Mouse (Mus musculus): ENCODE results near the gene Ereg. TPM values are rescaled to one million over a fixed set of nuclear protein-coding genes. Genes with fewer than 3 reads are reported as not detected.

The Ereg gene
- polyA plus RNA-seq (2014; fragmentation: Nextera tagmentation; extraction: Ambion mirVana): not detected in 2 replicates

- peak; percentile 75; the same call in 1 of the 2 replicates for ATAC-seq (ENCODE audit: low read depth)
- Histone ChIP-seq H3K36me3 (ENCODE audit: control insufficient read depth, insufficient read depth, low read length) (no peaks in the 10 kb centered on the region), H3K27ac (ENCODE audit: low read depth, low read length) (no peak within 1 kb of the TSS), H3K9ac (replicated peaks; ENCODE audit: low read depth, low read length) (0 out of 2 replicates have a peak within 1 kb of the TSS, but pooled peaks have one; percentile 28), H3K27me3 (ENCODE audit: control insufficient read depth, insufficient read depth, low read length) (peaks cover 4% of the 10 kb centered on the region; the same call in 1 of the 2 replicates), H3K4me3 (ENCODE audit: low read depth, low read length) (peak within 1 kb of the TSS; percentile 23), H3K4me2 (ENCODE audit: low read depth, low read length) (peak within 1 kb of the TSS; percentile 48), H3K4me1 (ENCODE audit: control insufficient read depth, insufficient read depth, low read length) (no peaks in the 10 kb centered on the region), H3K9me3 (ENCODE audit: control insufficient read depth, low read length) (no peaks in the 10 kb centered on the region)
- WGBS: 2% methylated on average over 25 of the region's 25 CpGs
These were observed at the start of gene Ereg for GRCm38 (mm10) chr5:91074450-91074950. Gene Ereg, plus strand, starts transcription at chr5:91074622.

- ATAC-seq (ENCODE audit: low read depth): no peak
- 89% methylated on average over 6 of the region's 6 CpGs for WGBS
These were observed 47.3 kb upstream of the Ereg start, which contains the start of gene Epgn for GRCm38 (mm10) chr5:91027164-91027563. Gene Epgn, plus strand, starts transcription at chr5:91027464.

GRCm38 (mm10) chr5:91027840-91028239, 46.6 kb upstream of the Ereg start:
- Histone ChIP-seq H3K9ac (replicated peaks; ENCODE audit: low read depth, low read length) (no peak overlapping the region), H3K4me3 (ENCODE audit: low read depth, low read length) (no peak overlapping the region), H3K9me3 (ENCODE audit: control insufficient read depth, low read length) (no peaks in the 10 kb centered on the region), H3K36me3 (ENCODE audit: control insufficient read depth, insufficient read depth, low read length) (no peaks in the 10 kb centered on the region), H3K27ac (ENCODE audit: low read depth, low read length) (no peak overlapping the region), H3K4me2 (ENCODE audit: low read depth, low read length) (no peak overlapping the region), H3K27me3 (ENCODE audit: control insufficient read depth, insufficient read depth, low read length) (no peaks in the 10 kb centered on the region), H3K4me1 (ENCODE audit: control insufficient read depth, insufficient read depth, low read length) (no peaks in the 10 kb centered on the region)
- ATAC-seq (ENCODE audit: low read depth): no peak
- WGBS: 81% methylated on average over 1 of the region's 1 CpGs

More at GRCm38 (mm10) chr5:91027164-91027563, 47.3 kb upstream of the Ereg start, which contains the start of gene Epgn:
- no peaks in the 10 kb centered on the region for H3K4me1 ChIP-seq (ENCODE audit: control insufficient read depth, insufficient read depth, low read length)
- H3K4me2 ChIP-seq (ENCODE audit: low read depth, low read length): no peak within 1 kb of the TSS
- H3K4me3 ChIP-seq (ENCODE audit: low read depth, low read length): no peak within 1 kb of the TSS
- H3K36me3 ChIP-seq (ENCODE audit: control insufficient read depth, insufficient read depth, low read length): no peaks in the 10 kb centered on the region
- H3K9me3 ChIP-seq (ENCODE audit: control insufficient read depth, low read length): no peaks in the 10 kb centered on the region
- no peak within 1 kb of the TSS for H3K27ac ChIP-seq (ENCODE audit: low read depth, low read length)
- H3K9ac ChIP-seq (replicated peaks; ENCODE audit: low read depth, low read length): no peak within 1 kb of the TSS
- H3K27me3 ChIP-seq (ENCODE audit: control insufficient read depth, insufficient read depth, low read length): no peaks in the 10 kb centered on the region

GRCm38 (mm10) chr5:91030629-91031028, 43.8 kb upstream of the Ereg start:
- no peak for ATAC-seq (ENCODE audit: low read depth)
- H3K9me3 ChIP-seq (ENCODE audit: control insufficient read depth, low read length): no peaks in the 10 kb centered on the region
- 93% methylated on average over 2 of the region's 2 CpGs for WGBS
- no peaks in the 10 kb centered on the region for H3K27me3 ChIP-seq (ENCODE audit: control insufficient read depth, insufficient read depth, low read length)
- no peak overlapping the region for H3K9ac ChIP-seq (replicated peaks; ENCODE audit: low read depth, low read length)
- H3K4me1 ChIP-seq (ENCODE audit: control insufficient read depth, insufficient read depth, low read length): no peaks in the 10 kb centered on the region
- no peak overlapping the region for H3K27ac ChIP-seq (ENCODE audit: low read depth, low read length)
- H3K4me3 ChIP-seq (ENCODE audit: low read depth, low read length): no peak overlapping the region
- H3K36me3 ChIP-seq (ENCODE audit: control insufficient read depth, insufficient read depth, low read length): no peaks in the 10 kb centered on the region
- no peak overlapping the region for H3K4me2 ChIP-seq (ENCODE audit: low read depth, low read length)

GRCm38 (mm10) chr5:91035341-91035740, 39.1 kb upstream of the Ereg start:
- WGBS: 75% methylated on average over 2 of the region's 2 CpGs
- Histone ChIP-seq H3K9me3 (ENCODE audit: control insufficient read depth, low read length) (no peaks in the 10 kb centered on the region), H3K4me1 (ENCODE audit: control insufficient read depth, insufficient read depth, low read length) (no peaks in the 10 kb centered on the region), H3K9ac (replicated peaks; ENCODE audit: low read depth, low read length) (no peak overlapping the region), H3K36me3 (ENCODE audit: control insufficient read depth, insufficient read depth, low read length) (no peaks in the 10 kb centered on the region), H3K4me3 (ENCODE audit: low read depth, low read length) (no peak overlapping the region), H3K27me3 (ENCODE audit: control insufficient read depth, insufficient read depth, low read length) (no peaks in the 10 kb centered on the region), H3K27ac (ENCODE audit: low read depth, low read length) (no peak overlapping the region), H3K4me2 (ENCODE audit: low read depth, low read length) (no peak overlapping the region)
- ATAC-seq (ENCODE audit: low read depth): no peak

- no peaks in the 10 kb centered on the region for H3K36me3 ChIP-seq (ENCODE audit: control insufficient read depth, insufficient read depth, low read length)
- H3K4me1 ChIP-seq (ENCODE audit: control insufficient read depth, insufficient read depth, low read length): no peaks in the 10 kb centered on the region
- H3K9ac ChIP-seq (replicated peaks; ENCODE audit: low read depth, low read length): no peak overlapping the region
- H3K27me3 ChIP-seq (ENCODE audit: control insufficient read depth, insufficient read depth, low read length): no peaks in the 10 kb centered on the region
- H3K4me3 ChIP-seq (ENCODE audit: low read depth, low read length): no peak overlapping the region
- H3K4me2 ChIP-seq (ENCODE audit: low read depth, low read length): no peak overlapping the region
- H3K9me3 ChIP-seq (ENCODE audit: control insufficient read depth, low read length): no peaks in the 10 kb centered on the region
- no peak for ATAC-seq (ENCODE audit: low read depth)
- WGBS: 97% methylated on average over 4 of the region's 4 CpGs
- H3K27ac ChIP-seq (ENCODE audit: low read depth, low read length): no peak overlapping the region
These were observed 37.8 kb upstream of the Ereg start for GRCm38 (mm10) chr5:91036628-91037027.

- H3K27ac ChIP-seq (ENCODE audit: low read depth, low read length): no peak overlapping the region
- H3K9ac ChIP-seq (replicated peaks; ENCODE audit: low read depth, low read length): no peak overlapping the region
- H3K9me3 ChIP-seq (ENCODE audit: control insufficient read depth, low read length): no peaks in the 10 kb centered on the region
- 79% methylated on average over 2 of the region's 2 CpGs for WGBS
- no peak overlapping the region for H3K4me2 ChIP-seq (ENCODE audit: low read depth, low read length)
- no peaks in the 10 kb centered on the region for H3K27me3 ChIP-seq (ENCODE audit: control insufficient read depth, insufficient read depth, low read length)
- H3K4me1 ChIP-seq (ENCODE audit: control insufficient read depth, insufficient read depth, low read length): no peaks in the 10 kb centered on the region
- H3K4me3 ChIP-seq (ENCODE audit: low read depth, low read length): no peak overlapping the region
- ATAC-seq (ENCODE audit: low read depth): no peak
- no peaks in the 10 kb centered on the region for H3K36me3 ChIP-seq (ENCODE audit: control insufficient read depth, insufficient read depth, low read length)
These were observed 36.7 kb upstream of the Ereg start for GRCm38 (mm10) chr5:91037756-91038155.

- H3K9ac ChIP-seq (replicated peaks; ENCODE audit: low read depth, low read length): no peak overlapping the region
- no peak overlapping the region for H3K4me2 ChIP-seq (ENCODE audit: low read depth, low read length)
- 27% methylated on average over 2 of the region's 2 CpGs for WGBS
- H3K27me3 ChIP-seq (ENCODE audit: control insufficient read depth, insufficient read depth, low read length): no peaks in the 10 kb centered on the region
- no peaks in the 10 kb centered on the region for H3K4me1 ChIP-seq (ENCODE audit: control insufficient read depth, insufficient read depth, low read length)
- H3K4me3 ChIP-seq (ENCODE audit: low read depth, low read length): no peak overlapping the region
- H3K9me3 ChIP-seq (ENCODE audit: control insufficient read depth, low read length): no peaks in the 10 kb centered on the region
- H3K27ac ChIP-seq (ENCODE audit: low read depth, low read length): no peak overlapping the region
- ATAC-seq (ENCODE audit: low read depth): no peak
- H3K36me3 ChIP-seq (ENCODE audit: control insufficient read depth, insufficient read depth, low read length): no peaks in the 10 kb centered on the region
These were observed 35.9 kb upstream of the Ereg start for GRCm38 (mm10) chr5:91038547-91038946.

- ATAC-seq (ENCODE audit: low read depth): no peak
- Histone ChIP-seq H3K27me3 (ENCODE audit: control insufficient read depth, insufficient read depth, low read length) (no peaks in the 10 kb centered on the region), H3K4me3 (ENCODE audit: low read depth, low read length) (no peak overlapping the region), H3K9me3 (ENCODE audit: control insufficient read depth, low read length) (no peaks in the 10 kb centered on the region), H3K27ac (ENCODE audit: low read depth, low read length) (no peak overlapping the region), H3K9ac (replicated peaks; ENCODE audit: low read depth, low read length) (no peak overlapping the region), H3K36me3 (ENCODE audit: control insufficient read depth, insufficient read depth, low read length) (no peaks in the 10 kb centered on the region), H3K4me2 (ENCODE audit: low read depth, low read length) (no peak overlapping the region), H3K4me1 (ENCODE audit: control insufficient read depth, insufficient read depth, low read length) (no peaks in the 10 kb centered on the region)
- WGBS: 84% methylated on average over 2 of the region's 2 CpGs
These were observed 35.5 kb upstream of the Ereg start for GRCm38 (mm10) chr5:91038963-91039362.

All from neural tube, embryonic 14.5 days (tissue).